In genomic region chr9:114389371-114389904, GRCm38 (mm10) we compare ENCODE assay signal across 8 mouse cellular contexts. TPM values are rescaled to one million over a fixed set of nuclear protein-coding genes. Genes with fewer than 3 reads are reported as not detected.
DNase-seq lines count a peak whose midpoint lies in the region; ATAC-seq and TF ChIP-seq lines count a peak whose summit lies in the region.

No protein-coding gene starts in this region.

- H3K4me3 ChIP-seq in left cerebral cortex, adult 2 months: no peak overlapping the region
- peak overlapping the region; percentile 54; the same call in 1 of the 2 replicates for H3K4me3 ChIP-seq in cortical plate, adult 2 months (ENCODE audit: insufficient read depth, low read length)
- H3K4me3 ChIP-seq in heart, postnatal 0 days (ENCODE audit: low read depth, low read length): peak overlapping the region; percentile 79
- H3K4me3 ChIP-seq in lung, embryonic 16.5 days (ENCODE audit: low read length): peak overlapping the region; percentile 72
- H3K4me3 ChIP-seq in stomach, embryonic 14.5 days (ENCODE audit: low read depth, low read length): peak overlapping the region; percentile 84

- TF ChIP-seq CTCF in left cerebral cortex, adult 2 months (IDR thresholded peaks at IDR 0.05): peak; percentile 38
- 0 out of 2 replicates have a peak, but pooled peaks have one; percentile 30 for TF ChIP-seq CTCF in cortical plate, adult 2 months (IDR thresholded peaks at IDR 0.05; ENCODE audit: extremely low read depth, insufficient read depth, low read length)
- TF ChIP-seq CTCF in heart, postnatal 0 days (IDR thresholded peaks at IDR 0.05; ENCODE audit: low read depth): peak; percentile 54

- H3K27ac ChIP-seq in left cerebral cortex, adult 2 months: no peak overlapping the region
- no peak overlapping the region for H3K27ac ChIP-seq in cortical plate, adult 2 months (ENCODE audit: insufficient read depth, low read length)
- H3K27ac ChIP-seq in heart, postnatal 0 days (ENCODE audit: low read depth): peak overlapping the region; percentile 87
- H3K27ac ChIP-seq in lung, embryonic 16.5 days (ENCODE audit: low read length): peak overlapping the region; percentile 77
- peak overlapping the region; percentile 84; the same call in 1 of the 2 replicates for H3K27ac ChIP-seq in stomach, embryonic 14.5 days (ENCODE audit: low read length)

- no peak for DNase-seq in left cerebral cortex, adult 2 months (ENCODE audit: extremely low spot score in 1 of 2, low spot score in 2 of 2)
- no peak for DNase-seq in left cerebral cortex, adult 9 months (ENCODE audit: low spot score in 2 of 2)
- DNase-seq in heart, postnatal 0 days (ENCODE audit: low spot score): no peak
- DNase-seq in cerebellum, adult 9-10 months: no peak
- no peak for DNase-seq in cerebellum, postnatal 25 days

- peak; percentile 40 for ATAC-seq in heart, postnatal 0 days (ENCODE audit: insufficient read depth, low read depth)
- no peak for ATAC-seq in lung, embryonic 16.5 days (ENCODE audit: low read depth)
- peak; percentile 9; the same call in 1 of the 2 replicates for ATAC-seq in stomach, embryonic 14.5 days (ENCODE audit: insufficient number of reproducible peaks, insufficient read depth, low FRiP score, low read depth)

- intact Hi-C loops in left cerebral cortex, adult 2 months (cut with DNase I): no loop called here

- 77% methylated on average over 8 of the region's 8 CpGs for WGBS in heart, postnatal 0 days
- WGBS in lung, embryonic 16.5 days: 72% methylated on average over 8 of the region's 8 CpGs
- 70% methylated on average over 8 of the region's 8 CpGs for WGBS in stomach, embryonic 14.5 days

- no peak for TF ChIP-seq EP300 in heart, postnatal 0 days (IDR thresholded peaks at IDR 0.05; ENCODE audit: low read depth)

- no peaks in the 10 kb centered on the region for H3K9me3 ChIP-seq in heart, postnatal 0 days (replicated peaks; ENCODE audit: control insufficient read depth, low read length)
- H3K9me3 ChIP-seq in lung, embryonic 16.5 days (ENCODE audit: control insufficient read depth, low read length): no peaks in the 10 kb centered on the region
- no peaks in the 10 kb centered on the region for H3K9me3 ChIP-seq in stomach, embryonic 14.5 days (ENCODE audit: control insufficient read depth, low read depth, low read length)

- no peaks in the 10 kb centered on the region for H3K4me1 ChIP-seq in cortical plate, adult 2 months (ENCODE audit: control insufficient read depth, insufficient read depth, low read length)
- H3K4me1 ChIP-seq in heart, postnatal 0 days (ENCODE audit: control insufficient read depth, insufficient read depth): peaks cover 10% of the 10 kb centered on the region; the same call in 1 of the 2 replicates
- peaks cover 24% of the 10 kb centered on the region for H3K4me1 ChIP-seq in lung, embryonic 16.5 days (replicated peaks; ENCODE audit: control insufficient read depth, insufficient read depth, low read length)
- 0 out of 2 replicates have a peak, but pooled peaks cover 2% of the 10 kb centered on the region for H3K4me1 ChIP-seq in stomach, embryonic 14.5 days (ENCODE audit: control insufficient read depth, insufficient read depth, low read length)

- peaks cover 14% of the 10 kb centered on the region; the same call in 1 of the 2 replicates for H3K36me3 ChIP-seq in heart, postnatal 0 days (replicated peaks; ENCODE audit: control insufficient read depth, insufficient read depth, low read length)
- peaks cover 3% of the 10 kb centered on the region for H3K36me3 ChIP-seq in lung, embryonic 16.5 days (ENCODE audit: control insufficient read depth, insufficient read depth, low read length)
- H3K36me3 ChIP-seq in stomach, embryonic 14.5 days (ENCODE audit: control insufficient read depth, insufficient read depth, low read length): 0 out of 2 replicates have a peak, but pooled peaks cover 3% of the 10 kb centered on the region

- TF ChIP-seq POLR2A in cortical plate, adult 2 months (IDR thresholded peaks at IDR 0.05; ENCODE audit: extremely low read depth, insufficient read depth, low read length): no peak

- peak overlapping the region; percentile 92 for H3K4me2 ChIP-seq in heart, postnatal 0 days (ENCODE audit: low read depth, low read length)
- H3K4me2 ChIP-seq in lung, embryonic 16.5 days (ENCODE audit: low read depth, low read length): peak overlapping the region; percentile 59
- peak overlapping the region; percentile 69 for H3K4me2 ChIP-seq in stomach, embryonic 14.5 days (replicated peaks; ENCODE audit: low read depth, low read length)

- H3K27me3 ChIP-seq in heart, postnatal 0 days (ENCODE audit: control insufficient read depth, insufficient read depth, low read length): no peaks in the 10 kb centered on the region
- no peaks in the 10 kb centered on the region for H3K27me3 ChIP-seq in lung, embryonic 16.5 days (ENCODE audit: control insufficient read depth, insufficient read depth, low read depth, low read length)
- no peaks in the 10 kb centered on the region for H3K27me3 ChIP-seq in stomach, embryonic 14.5 days (ENCODE audit: control insufficient read depth, insufficient read depth, low read length)

- H3K9ac ChIP-seq in heart, postnatal 0 days (replicated peaks; ENCODE audit: low read depth, low read length): peak overlapping the region; percentile 69; the same call in 1 of the 2 replicates
- peak overlapping the region; percentile 86; the same call in 1 of the 2 replicates for H3K9ac ChIP-seq in lung, embryonic 16.5 days (ENCODE audit: low read length)
- H3K9ac ChIP-seq in stomach, embryonic 14.5 days (replicated peaks; ENCODE audit: low read depth, low read length): no peak overlapping the region

RNA-seq across cellular contexts. Expression of gene Crtap, which starts 1.0 kb away (rescaled TPM):
- 1 to 10 TPM; 5.3 to 7.5 TPM for total RNA-seq in left cerebral cortex, adult 2 months (2021)
- polyA plus RNA-seq in cortical plate, adult 2 months (2012; rRNA removed): 12.9 and 14.9 TPM in 2 replicates
- total RNA-seq in heart, postnatal 0 days (2014; rRNA removed; ENCODE audit: low replicate concordance): 63.1 and 65.0 TPM in 2 replicates
- 75.8 and 80.6 TPM in 2 replicates for polyA plus RNA-seq in heart, postnatal 0 days (2015; fragmentation: Nextera tagmentation; extraction: Ambion mirVana)
- 132 and 147 TPM in 2 replicates for polyA plus RNA-seq in lung, embryonic 16.5 days (2015; fragmentation: Nextera tagmentation; extraction: Ambion mirVana)
- 157 and 159 TPM in 2 replicates for polyA plus RNA-seq in stomach, embryonic 14.5 days (2014; fragmentation: Nextera tagmentation; extraction: Ambion mirVana)

RNA-seq across cellular contexts. Expression of gene Glb1, which starts 11.4 kb away (rescaled TPM):
- total RNA-seq in left cerebral cortex, adult 2 months (2021): 10 to 100 TPM; 24.5 to 24.7 TPM
- polyA plus RNA-seq in cortical plate, adult 2 months (2012; rRNA removed): 26.0 and 27.0 TPM in 2 replicates
- total RNA-seq in heart, postnatal 0 days (2014; rRNA removed; ENCODE audit: low replicate concordance): 29.8 and 43.3 TPM in 2 replicates
- polyA plus RNA-seq in heart, postnatal 0 days (2015; fragmentation: Nextera tagmentation; extraction: Ambion mirVana): 22.0 and 22.8 TPM in 2 replicates
- polyA plus RNA-seq in lung, embryonic 16.5 days (2015; fragmentation: Nextera tagmentation; extraction: Ambion mirVana): 51.7 and 53.6 TPM in 2 replicates
- polyA plus RNA-seq in stomach, embryonic 14.5 days (2014; fragmentation: Nextera tagmentation; extraction: Ambion mirVana): 52.7 and 53.6 TPM in 2 replicates

RNA-seq across cellular contexts. Expression of gene Tmppe, which starts 11.5 kb away (rescaled TPM):
- 10 to 100 TPM; 12.0 to 13.2 TPM for total RNA-seq in left cerebral cortex, adult 2 months (2021)
- polyA plus RNA-seq in cortical plate, adult 2 months (2012; rRNA removed): 4.3 and 5.1 TPM in 2 replicates
- total RNA-seq in heart, postnatal 0 days (2014; rRNA removed; ENCODE audit: low replicate concordance): 5.4 and 10.0 TPM in 2 replicates
- 3.9 and 4.5 TPM in 2 replicates for polyA plus RNA-seq in heart, postnatal 0 days (2015; fragmentation: Nextera tagmentation; extraction: Ambion mirVana)
- 11.1 and 11.2 TPM in 2 replicates for polyA plus RNA-seq in lung, embryonic 16.5 days (2015; fragmentation: Nextera tagmentation; extraction: Ambion mirVana)
- 2.4 and 4.4 TPM in 2 replicates for polyA plus RNA-seq in stomach, embryonic 14.5 days (2014; fragmentation: Nextera tagmentation; extraction: Ambion mirVana)

RNA-seq across cellular contexts. Expression of gene Bcl2a1c, which starts 59.5 kb away (rescaled TPM):
- not detected for total RNA-seq in left cerebral cortex, adult 2 months (2021)
- polyA plus RNA-seq in cortical plate, adult 2 months (2012; rRNA removed): not detected in 2 replicates
- not detected in 2 replicates for total RNA-seq in heart, postnatal 0 days (2014; rRNA removed; ENCODE audit: low replicate concordance)
- not detected in 2 replicates for polyA plus RNA-seq in heart, postnatal 0 days (2015; fragmentation: Nextera tagmentation; extraction: Ambion mirVana)
- not detected in 2 replicates for polyA plus RNA-seq in lung, embryonic 16.5 days (2015; fragmentation: Nextera tagmentation; extraction: Ambion mirVana)
- not detected in 2 replicates for polyA plus RNA-seq in stomach, embryonic 14.5 days (2014; fragmentation: Nextera tagmentation; extraction: Ambion mirVana)

Comparison
In these comparisons a context has a peak if more than half of its experiments do, and no peak if none do; other contexts are left out.
1. H3K27ac ChIP-seq: peak in heart, postnatal 0 days (single experiment), lung, embryonic 16.5 days (single experiment) and stomach, embryonic 14.5 days (single experiment); none in left cerebral cortex, adult 2 months (single experiment) and cortical plate, adult 2 months (single experiment).
2. Peak in every context shown above with its lines, with median percentiles within 50 percentile points of each other: CTCF ChIP-seq and H3K4me2 ChIP-seq.